Mouse (Mus musculus) embryo, embryonic 10 days (tissue): ENCODE measurements at regions not wholly inside any gene's neighbourhood (a gene's known extent, or its start where the extent isn't known, plus 50 kb on each side); places are given as distances from the start of the nearest gene placed in this dataset.

ENCODE experiments used
- DNase-seq: peaks from one replicate; pipeline ENCODE4 v3.0.0-alpha.2; 2015; ENCODE audit warnings: low spot score

- DNase-seq = no peak
These were observed 51.2 kb upstream of the Gm45716 start for GRCm38 (mm10) chr11:90136307-90136706.
